Mouse (Mus musculus) subcutaneous adipose tissue, adult 2 months (tissue): ENCODE measurements around the gene Gm17268. TPM values are rescaled to one million over a fixed set of nuclear protein-coding genes. Genes with fewer than 3 reads are reported as not detected.

Experiments
- polyA plus RNA-seq: library from polyadenylated mRNA; depleted of rRNA; stranded (reverse); fragments of >200 nt; gene quantifications from 2 replicates; pipeline ENCODE4 v1.2.3, GENCODE M21; 2012; ENCODE audit warnings: low replicate concordance; rRNA removed

Gene Gm17268
- not detected in 2 replicates for polyA plus RNA-seq

DNA sequence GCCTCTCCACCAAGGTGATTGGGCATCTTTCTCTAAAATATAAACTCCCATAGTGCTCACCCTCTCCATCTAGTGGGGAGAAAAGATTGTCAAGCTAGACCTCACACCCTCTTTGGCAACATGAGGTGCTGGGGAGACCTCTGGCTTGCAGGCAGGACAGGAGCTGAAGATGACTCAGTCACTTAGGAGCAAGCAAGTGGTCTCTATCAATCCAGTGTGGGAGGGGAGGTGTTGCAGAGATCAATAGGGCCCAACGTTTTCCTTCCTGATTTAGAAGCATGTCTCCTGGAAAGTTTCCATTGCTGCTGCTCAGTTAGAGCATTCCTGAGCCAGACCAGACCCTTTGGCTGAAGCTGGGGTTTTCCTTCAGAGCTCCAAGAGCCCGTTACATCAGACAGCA is at the start of gene Gm17268:
Gm17268 (minus strand) TSS at position 28 of the 400 bp plus-strand sequence.

DNA sequence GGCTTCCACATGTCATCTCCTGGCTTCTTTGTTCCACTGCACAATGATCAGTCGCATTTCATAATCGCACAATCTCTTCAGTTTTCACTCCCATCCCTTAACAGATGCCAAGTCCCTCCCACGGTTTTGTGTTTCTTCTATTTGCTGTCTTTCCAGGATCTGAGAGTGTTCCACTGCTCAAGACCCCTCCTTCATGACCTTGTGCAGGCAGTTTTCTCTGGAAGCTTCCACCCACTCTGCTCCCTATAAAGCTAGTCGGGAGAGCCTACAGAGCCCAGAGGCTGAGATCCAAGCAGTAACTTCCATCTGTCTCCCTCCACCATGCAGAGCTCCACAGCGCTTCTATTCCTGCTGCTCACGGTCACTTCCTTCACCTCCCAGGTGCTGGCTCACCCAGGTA is 19.3 kb upstream of the Gm17268 start, which contains the start of gene Ccl11:
Ccl11 (plus strand) TSS at position 178 of the 400 bp plus-strand sequence.

DNA sequence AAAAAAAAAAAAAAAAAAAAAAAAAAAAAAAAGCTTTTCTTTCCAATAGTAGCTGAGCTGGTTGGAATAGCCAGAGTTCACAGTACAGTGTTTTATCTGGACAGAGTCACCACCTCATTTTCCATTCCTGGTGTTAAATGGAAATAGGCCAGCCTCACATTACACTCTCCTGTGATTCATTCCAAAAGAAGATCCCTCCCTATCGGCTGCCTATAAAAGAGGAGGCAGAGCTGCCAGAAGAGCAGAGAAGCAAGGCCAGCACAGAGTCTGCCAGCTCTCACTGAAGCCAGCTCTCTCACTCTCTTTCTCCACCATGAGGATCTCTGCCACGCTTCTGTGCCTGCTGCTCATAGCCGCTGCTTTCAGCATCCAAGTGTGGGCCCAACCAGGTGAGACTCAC is 7.1 kb upstream of the Gm17268 start, which contains the start of gene Ccl7:
Ccl7 (plus strand) TSS at position 242 of the 400 bp plus-strand sequence.

DNA sequence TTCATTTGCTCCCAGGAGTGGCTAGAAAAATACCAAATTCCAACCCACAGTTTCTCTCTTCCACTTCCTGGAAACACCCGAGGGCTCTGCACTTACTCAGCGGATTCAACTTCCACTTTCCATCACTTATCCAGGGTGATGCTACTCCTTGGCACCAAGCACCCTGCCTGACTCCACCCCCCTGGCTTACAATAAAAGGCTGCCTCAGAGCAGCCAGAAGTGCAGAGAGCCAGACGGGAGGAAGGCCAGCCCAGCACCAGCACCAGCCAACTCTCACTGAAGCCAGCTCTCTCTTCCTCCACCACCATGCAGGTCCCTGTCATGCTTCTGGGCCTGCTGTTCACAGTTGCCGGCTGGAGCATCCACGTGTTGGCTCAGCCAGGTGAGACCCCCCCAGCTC is 3.0 kb downstream of the Gm17268 start, which contains the start of gene Ccl2:
Ccl2 (plus strand) TSS at position 216 of the 400 bp plus-strand sequence.

Other genes with a start within 250 kb of the Gm17268 start
- not detected in 2 replicates for gene 5530401A14Rik, start 177.9 kb downstream of the Gm17268 start, polyA plus RNA-seq
- 1.6 and 18.8 TPM in 2 replicates for gene Asic2, start 70.1 kb downstream of the Gm17268 start, polyA plus RNA-seq
- gene Ccl2, start 3.0 kb downstream of the Gm17268 start, polyA plus RNA-seq, result 6.1 and 17.2 TPM in 2 replicates
- 2.9 and 3.2 TPM in 2 replicates for gene Ccl7, start 7.2 kb upstream of the Gm17268 start, polyA plus RNA-seq
- 37.8 and 72.8 TPM in 2 replicates for gene Ccl11, start 19.3 kb upstream of the Gm17268 start, polyA plus RNA-seq
- 6.1 and 8.5 TPM in 2 replicates for gene Ccl12, start 63.3 kb upstream of the Gm17268 start, polyA plus RNA-seq
- 40.1 and 47.0 TPM in 2 replicates for gene Ccl8, start 76.6 kb upstream of the Gm17268 start, polyA plus RNA-seq